Mouse (Mus musculus): ENCODE measurements at regions not wholly inside any gene's neighbourhood (a gene's known extent, or its start where the extent isn't known, plus 50 kb on each side); places are given as distances from the start of the nearest gene placed in this dataset.

DNA sequence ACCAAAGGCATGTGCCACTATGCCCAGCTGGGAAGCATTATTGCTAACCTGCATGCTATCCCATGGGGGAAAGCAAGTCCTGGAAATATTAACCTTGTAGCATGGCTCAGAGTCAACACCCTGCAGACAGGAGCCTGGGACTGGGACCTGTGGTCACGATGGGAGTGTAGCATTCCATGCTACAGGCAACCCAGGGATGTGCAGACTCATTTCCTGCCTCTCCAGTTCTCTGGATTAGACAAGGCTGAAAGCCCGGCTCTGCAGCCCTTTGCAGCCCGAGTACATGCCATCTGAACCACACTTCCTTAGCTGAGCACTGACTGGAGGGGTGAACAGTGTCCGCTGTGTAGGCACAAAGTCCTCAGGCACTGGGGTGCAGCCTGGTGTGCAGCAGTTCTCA lies 82.8 kb downstream of the Tpra1 start:
- no peaks in the 10 kb centered on the region for H3K9me3 ChIP-seq
- H3K27ac ChIP-seq = no peak overlapping the region
- DNase-seq (ENCODE audit: low spot score) = no peak
- H3K4me1 ChIP-seq = no peaks in the 10 kb centered on the region
- H3K4me3 ChIP-seq = no peak overlapping the region
- H3K36me3 ChIP-seq = no peaks in the 10 kb centered on the region
- peaks cover 20% of the 10 kb centered on the region for H3K27me3 ChIP-seq (ENCODE audit: insufficient read depth, poor library complexity, severe bottlenecking)
- whole genome bisulfite sequencing = 46% methylated on average over 4 of the region's 4 CpGs

GRCm38 (mm10) chr6:88988551-88988950 lies 86.5 kb downstream of the Tpra1 start:
- no peaks in the 10 kb centered on the region for H3K36me3 ChIP-seq
- DNase-seq (ENCODE audit: low spot score) = no peak
- no peaks in the 10 kb centered on the region; the same call in 1 of the 2 replicates for H3K27me3 ChIP-seq (ENCODE audit: insufficient read depth, poor library complexity, severe bottlenecking)
- H3K4me3 ChIP-seq = no peak overlapping the region
- H3K9me3 ChIP-seq = no peaks in the 10 kb centered on the region
- WGBS = 89% methylated on average over 10 of the region's 10 CpGs
- peaks cover 4% of the 10 kb centered on the region; the same call in 1 of the 2 replicates for H3K4me1 ChIP-seq
- H3K27ac ChIP-seq = no peak overlapping the region

GRCm38 (mm10) chr6:88989617-88990299 lies 87.7 kb downstream of the Tpra1 start:
- H3K27me3 ChIP-seq (ENCODE audit: insufficient read depth, poor library complexity, severe bottlenecking) = no peaks in the 10 kb centered on the region; the same call in 1 of the 2 replicates
- DNase-seq (ENCODE audit: low spot score) = no peak
- H3K27ac ChIP-seq = no peak overlapping the region
- peaks cover 4% of the 10 kb centered on the region; the same call in 1 of the 2 replicates for H3K4me1 ChIP-seq
- 40% methylated on average over 6 of the region's 6 CpGs for WGBS
- no peaks in the 10 kb centered on the region for H3K9me3 ChIP-seq
- H3K36me3 ChIP-seq = no peaks in the 10 kb centered on the region
- no peak overlapping the region for H3K4me3 ChIP-seq

DNA sequence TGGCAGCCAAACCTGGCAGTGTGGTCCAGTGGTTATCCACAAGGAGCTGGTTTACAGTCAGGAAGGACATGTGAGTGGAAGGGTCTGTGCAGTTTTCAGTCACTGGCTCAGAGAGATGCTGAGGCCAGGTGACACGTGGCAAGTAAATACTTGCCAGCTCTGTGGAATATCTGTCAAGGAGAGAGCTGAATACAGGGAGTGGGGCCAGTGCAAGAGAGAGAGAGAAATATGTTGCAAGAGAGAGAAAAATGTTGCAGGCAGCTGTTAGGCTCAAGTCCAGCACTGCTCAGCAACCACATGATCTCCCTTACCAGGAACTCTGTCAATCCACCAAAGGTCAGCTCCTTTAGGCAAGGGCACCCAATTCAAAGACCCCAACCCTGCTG lies 88.2 kb downstream of the Tpra1 start:
- no peak for DNase-seq (ENCODE audit: low spot score)
- WGBS = 25% methylated on average over 1 of the region's 1 CpGs
- peaks cover 4% of the 10 kb centered on the region; the same call in 1 of the 2 replicates for H3K4me1 ChIP-seq

GRCm38 (mm10) chr6:88995077-88995476 lies 93.0 kb downstream of the Tpra1 start:
- H3K27ac ChIP-seq = no peak overlapping the region
- 83% methylated on average over 3 of the region's 3 CpGs for WGBS
- no peaks in the 10 kb centered on the region; the same call in 1 of the 2 replicates for H3K27me3 ChIP-seq (ENCODE audit: insufficient read depth, poor library complexity, severe bottlenecking)
- no peak overlapping the region for H3K4me3 ChIP-seq
- H3K36me3 ChIP-seq = no peaks in the 10 kb centered on the region
- peaks cover 2% of the 10 kb centered on the region; the same call in 1 of the 2 replicates for H3K4me1 ChIP-seq
- no peaks in the 10 kb centered on the region for H3K9me3 ChIP-seq
- DNase-seq (ENCODE audit: low spot score) = no peak

More for the DNA sequence above, 88.2 kb downstream of the Tpra1 start:
- H3K27ac ChIP-seq = no peak overlapping the region
- no peaks in the 10 kb centered on the region; the same call in 1 of the 2 replicates for H3K27me3 ChIP-seq (ENCODE audit: insufficient read depth, poor library complexity, severe bottlenecking)
- no peak overlapping the region for H3K4me3 ChIP-seq
- H3K9me3 ChIP-seq = no peaks in the 10 kb centered on the region
- no peaks in the 10 kb centered on the region for H3K36me3 ChIP-seq

DNA sequence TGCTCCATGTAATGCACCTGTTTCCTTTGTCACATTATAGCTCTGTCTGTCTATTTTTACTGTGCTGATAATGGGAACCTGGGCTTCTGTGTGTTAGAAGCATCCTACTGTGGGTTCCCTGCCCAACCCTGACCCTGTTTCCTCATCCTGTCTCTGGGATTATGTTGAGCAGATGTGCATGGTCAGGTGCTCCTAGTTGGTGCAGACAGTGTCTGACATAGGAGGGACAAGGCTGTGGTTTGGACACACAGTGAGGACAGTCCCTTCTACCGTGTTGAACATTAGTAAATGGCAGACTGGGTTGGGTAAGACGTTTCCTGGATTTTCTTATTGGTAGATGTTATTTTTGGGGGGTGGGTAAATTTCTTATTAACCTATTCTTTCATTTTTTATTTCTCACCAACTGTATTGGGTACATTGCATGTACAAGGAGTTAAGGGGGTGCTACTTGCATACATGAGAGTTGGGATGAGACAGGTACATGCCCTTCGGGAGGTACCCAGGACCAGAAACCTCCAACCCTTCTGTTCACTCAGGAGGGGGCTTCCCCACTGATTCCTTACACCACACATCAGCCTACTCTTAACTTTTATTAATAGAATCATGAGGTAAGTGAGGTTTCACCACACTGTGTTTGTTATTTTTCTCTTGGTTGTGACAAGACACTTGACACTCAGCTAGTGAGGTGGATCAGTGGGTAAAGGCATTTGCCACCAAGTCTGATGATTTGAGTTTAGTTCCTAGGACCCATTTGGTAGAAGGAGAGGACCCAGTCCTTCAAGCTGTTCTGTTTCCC lies 97.1 kb downstream of the Tpra1 start:
- H3K4me3 ChIP-seq = no peak overlapping the region
- H3K9me3 ChIP-seq = no peaks in the 10 kb centered on the region
- H3K4me1 ChIP-seq = no peaks in the 10 kb centered on the region
- H3K27ac ChIP-seq = no peak overlapping the region
- H3K36me3 ChIP-seq = no peaks in the 10 kb centered on the region
- no peaks in the 10 kb centered on the region for H3K27me3 ChIP-seq (ENCODE audit: insufficient read depth, poor library complexity, severe bottlenecking)
- WGBS = 75% methylated on average over 3 of the region's 3 CpGs
- no peak for DNase-seq (ENCODE audit: low spot score)

GRCm38 (mm10) chr6:89000359-89000758 lies 98.3 kb downstream of the Tpra1 start:
- Histone ChIP-seq H3K4me3 (no peak overlapping the region), H3K27ac (no peak overlapping the region), H3K9me3 (no peaks in the 10 kb centered on the region), H3K27me3 (ENCODE audit: insufficient read depth, poor library complexity, severe bottlenecking) (no peaks in the 10 kb centered on the region), H3K36me3 (no peaks in the 10 kb centered on the region), H3K4me1 (no peaks in the 10 kb centered on the region)
- 43% methylated on average over 14 of the region's 14 CpGs for WGBS
- no peak for DNase-seq (ENCODE audit: low spot score)

DNA sequence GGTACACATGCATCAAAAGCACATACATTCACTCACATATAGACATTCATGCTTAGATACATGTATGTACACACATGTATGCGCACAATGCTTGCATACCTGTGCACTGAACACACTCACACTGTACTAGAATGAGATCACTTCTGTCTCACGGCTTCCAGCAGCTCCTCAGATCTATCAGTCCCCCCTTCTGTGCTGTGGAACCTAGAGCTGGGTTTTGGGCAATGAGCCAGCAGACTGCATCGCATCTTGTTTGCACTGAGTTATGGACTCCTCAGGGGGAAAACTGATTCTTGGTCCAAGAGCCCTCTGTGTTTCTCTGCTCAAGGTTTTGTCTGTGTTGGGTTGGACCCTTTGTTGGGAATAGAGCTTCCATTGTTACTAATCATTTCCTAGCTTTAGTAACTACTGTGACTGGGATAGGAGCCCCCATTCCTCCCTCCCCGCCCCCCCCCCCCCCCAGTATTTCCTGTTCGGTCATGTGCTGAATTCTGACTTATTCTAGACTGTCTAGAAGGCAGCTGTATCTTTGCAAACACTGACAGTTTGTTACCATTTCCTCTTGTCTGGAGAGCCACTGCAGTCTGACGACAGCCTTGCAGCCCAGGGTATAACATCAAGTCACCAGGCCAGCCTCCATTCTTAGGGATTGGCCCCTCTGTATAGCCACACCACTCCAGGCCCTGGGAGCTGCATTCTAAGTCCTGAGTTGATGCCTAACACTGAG lies 101.3 kb downstream of the Tpra1 start:
- DNase-seq (ENCODE audit: low spot score) = no peak
- Histone ChIP-seq H3K36me3 (no peaks in the 10 kb centered on the region), H3K27ac (no peak overlapping the region), H3K27me3 (ENCODE audit: insufficient read depth, poor library complexity, severe bottlenecking) (no peaks in the 10 kb centered on the region), H3K9me3 (no peaks in the 10 kb centered on the region), H3K4me1 (peaks cover 8% of the 10 kb centered on the region), H3K4me3 (no peak overlapping the region)
- WGBS = 51% methylated on average over 6 of the region's 6 CpGs

DNA sequence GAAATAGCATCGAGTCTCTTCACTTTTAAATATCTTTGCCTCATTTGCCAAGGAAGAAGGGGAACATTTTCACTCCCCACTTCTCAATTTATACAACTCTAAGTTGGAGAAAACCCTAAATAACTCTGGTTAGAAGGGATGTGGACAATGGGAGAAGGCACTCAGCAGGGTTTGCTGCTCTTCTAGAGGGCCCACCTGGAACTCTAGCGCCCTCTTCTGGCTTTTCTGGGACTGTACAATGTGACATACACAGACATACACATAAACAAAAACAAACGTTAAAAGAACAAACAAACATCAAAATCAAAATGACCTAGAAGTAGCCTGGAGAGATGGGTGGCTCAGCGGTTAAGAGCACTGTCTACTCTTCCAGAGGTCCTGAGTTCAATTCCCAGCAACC lies 103.0 kb downstream of the Tpra1 start:
- Histone ChIP-seq H3K4me1 (peaks cover 25% of the 10 kb centered on the region), H3K36me3 (no peaks in the 10 kb centered on the region), H3K27me3 (ENCODE audit: insufficient read depth, poor library complexity, severe bottlenecking) (no peaks in the 10 kb centered on the region), H3K4me3 (no peak overlapping the region), H3K9me3 (no peaks in the 10 kb centered on the region), H3K27ac (no peak overlapping the region)
- DNase-seq (ENCODE audit: low spot score) = no peak
- WGBS = 39% methylated on average over 4 of the region's 4 CpGs

GRCm38 (mm10) chr6:89006997-89007396 lies 104.9 kb downstream of the Tpra1 start:
- DNase-seq (ENCODE audit: low spot score) = no peak
- Histone ChIP-seq H3K27ac (no peak overlapping the region), H3K4me1 (peaks cover 44% of the 10 kb centered on the region), H3K9me3 (no peaks in the 10 kb centered on the region), H3K4me3 (no peak overlapping the region), H3K27me3 (ENCODE audit: insufficient read depth, poor library complexity, severe bottlenecking) (no peaks in the 10 kb centered on the region), H3K36me3 (no peaks in the 10 kb centered on the region)
- WGBS = 38% methylated on average over 17 of the region's 17 CpGs

DNA sequence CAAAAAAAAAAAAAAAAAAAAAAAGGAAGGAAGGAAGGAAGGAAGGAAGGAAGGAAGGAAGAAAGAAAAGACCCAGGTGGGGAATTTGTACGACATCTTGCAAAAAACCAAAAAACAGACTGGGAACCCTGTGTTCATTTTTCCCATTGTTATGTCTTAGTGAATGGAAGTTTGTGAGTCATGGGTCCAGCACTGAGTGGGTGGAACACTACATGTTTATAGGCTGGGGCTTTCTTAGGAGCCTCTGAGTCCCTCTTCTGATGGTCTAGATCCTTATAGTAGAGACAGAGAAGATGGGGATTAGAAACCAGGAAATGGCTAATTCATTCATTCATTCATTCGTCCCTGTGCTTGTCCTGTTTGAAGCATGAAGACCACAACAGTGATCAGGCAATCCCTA lies 105.5 kb downstream of the Tpra1 start:
- no peaks in the 10 kb centered on the region for H3K36me3 ChIP-seq
- no peak overlapping the region for H3K4me3 ChIP-seq
- no peaks in the 10 kb centered on the region for H3K9me3 ChIP-seq
- H3K4me1 ChIP-seq = peaks cover 44% of the 10 kb centered on the region
- H3K27me3 ChIP-seq (ENCODE audit: insufficient read depth, poor library complexity, severe bottlenecking) = no peaks in the 10 kb centered on the region
- DNase-seq (ENCODE audit: low spot score) = no peak
- 71% methylated on average over 2 of the region's 2 CpGs for WGBS
- H3K27ac ChIP-seq = no peak overlapping the region

DNA sequence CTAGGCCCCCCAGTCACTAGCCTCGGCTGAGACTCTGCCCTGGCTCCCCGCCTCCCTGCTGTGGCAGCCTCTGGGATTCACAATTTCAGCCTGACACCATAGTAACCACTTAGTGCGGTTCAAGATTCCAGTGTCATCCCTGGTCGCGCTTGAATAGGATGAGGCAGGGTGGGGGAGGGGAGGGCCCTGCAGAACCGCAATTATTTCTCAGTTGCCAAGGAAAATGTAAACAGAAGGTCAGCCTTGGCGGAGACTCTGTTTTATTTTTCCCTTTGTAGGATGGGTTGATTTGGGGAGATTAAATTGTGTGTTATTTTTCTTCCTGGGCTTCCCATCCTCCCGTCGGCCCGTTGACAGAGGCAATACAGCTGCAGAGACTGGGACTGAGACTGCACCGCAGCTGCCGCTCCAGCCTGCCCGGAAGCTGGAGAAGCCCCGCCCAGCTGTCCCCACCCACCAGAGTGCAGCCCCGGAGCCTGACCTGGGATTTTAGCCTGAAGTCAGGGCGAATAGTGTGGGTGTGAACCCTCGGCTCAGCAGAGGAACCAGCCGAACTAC lies 106.6 kb downstream of the Tpra1 start:
- peak overlapping the region; percentile 51 for H3K4me3 ChIP-seq
- H3K27ac ChIP-seq = peak overlapping the region; percentile 67
- WGBS = 2% methylated on average over 18 of the region's 18 CpGs
- DNase-seq (ENCODE audit: low spot score) = peak; percentile 85
- no peaks in the 10 kb centered on the region for H3K27me3 ChIP-seq (ENCODE audit: insufficient read depth, poor library complexity, severe bottlenecking)
- H3K9me3 ChIP-seq = no peaks in the 10 kb centered on the region
- no peaks in the 10 kb centered on the region for H3K36me3 ChIP-seq
- H3K4me1 ChIP-seq = peaks cover 52% of the 10 kb centered on the region
